Mouse (Mus musculus) limb, embryonic 14.5 days (tissue): ENCODE data around the gene Poll. TPM values are rescaled to one million over a fixed set of nuclear protein-coding genes. Genes with fewer than 3 reads are reported as not detected.
A peak's percentile ranks its signal among the peaks of the same experiment; 100 is the strongest.

Experiments
- ATAC-seq: fragments of 200-750 bp; cut with Nextera tagmentation; 2 replicates; pipeline ENCODE4 v1.8.0; 2017; ENCODE audit warnings: low read depth, moderate number of reproducible peaks, moderate TSS enrichment; ENCODE audit not compliant: low FRiP score
- DNase-seq: peaks from one replicate; pipeline ENCODE4 v3.0.0-alpha.2; 2015; ENCODE audit warnings: low spot score
- H3K27ac ChIP-seq: fragments of 300-500 bp; sonication (generic); replicated peaks from 2 replicates; pipeline ENCODE4 v1.5.1; 2014; ENCODE audit warnings: low read depth, mild to moderate bottlenecking, low read length, moderate library complexity, mixed read lengths
- H3K27me3 ChIP-seq: fragments of 300-500 bp; sonication (generic); 2 replicates; pipeline ENCODE4 v1.6.1; 2014; ENCODE audit warnings: low read length, mixed read lengths; ENCODE audit not compliant: control insufficient read depth, insufficient read depth
- H3K36me3 ChIP-seq: fragments of 300-500 bp; sonication (generic); 2 replicates; pipeline ENCODE4 v1.6.1; 2014; ENCODE audit warnings: mild to moderate bottlenecking, low read length, moderate library complexity, mixed read lengths; ENCODE audit not compliant: control insufficient read depth, insufficient read depth
- H3K4me1 ChIP-seq: fragments of 300-500 bp; sonication (generic); 2 replicates; pipeline ENCODE4 v1.6.1; 2014; ENCODE audit warnings: antibody characterized with exemption, low read length, mixed read lengths; ENCODE audit not compliant: control insufficient read depth, insufficient read depth
- H3K4me2 ChIP-seq: fragments of 300-500 bp; sonication (generic); replicated peaks from 2 replicates; pipeline ENCODE4 v1.6.1; 2014; ENCODE audit warnings: low read depth, mild to moderate bottlenecking, low read length, moderate library complexity; ENCODE audit not compliant: severe bottlenecking
- H3K4me3 ChIP-seq: fragments of 300-500 bp; sonication (generic); replicated peaks from 2 replicates; pipeline ENCODE4 v1.5.1; 2014; ENCODE audit warnings: low read length
- H3K9ac ChIP-seq: fragments of 300-500 bp; sonication (generic); 2 replicates; pipeline ENCODE4 v1.6.1; 2014; ENCODE audit warnings: mild to moderate bottlenecking, low read depth, low read length, moderate library complexity; ENCODE audit not compliant: severe bottlenecking
- H3K9me3 ChIP-seq: fragments of 300-500 bp; sonication (generic); 2 replicates; pipeline ENCODE4 v1.6.1; 2016; ENCODE audit warnings: low read length; ENCODE audit not compliant: control insufficient read depth
- POLR2A ChIP-seq: fragments of 200-500 bp; IDR thresholded peaks from 2 replicates; pipeline ENCODE4 v1.8.0; 2012; ENCODE audit warnings: inconsistent platforms, mild to moderate bottlenecking, moderate library complexity, borderline replicate concordance; ENCODE audit not compliant: insufficient read depth, insufficient read length; ENCODE audit errors: extremely low read depth
- WGBS: fragments of 180-500 bp; shearing (Covaris S2); extraction: QIAGEN DNeasy Blood & Tissue Kit; methylation state at CpG from one replicate; pipeline ENCODE4 v1.1.7; 2014; 5-methylcytosine and 5-hydroxymethylcytosine counted together
- polyA plus RNA-seq, 2 experiments: library from polyadenylated mRNA; depleted of rRNA in 1 of 2; stranded (reverse) in 1 of 2; unstranded in 1 of 2; fragments of >200 nt; fragmentation: Nextera tagmentation in 1 of 2; extraction: Ambion mirVana in 1 of 2; gene quantifications; 2 replicates each; pipeline versions ENCODE4 v1.2.1 to v1.2.3; 2012 to 2014

The Poll gene
- polyA plus RNA-seq, 2 experiments: 12.3 to 12.5 TPM

DNA sequence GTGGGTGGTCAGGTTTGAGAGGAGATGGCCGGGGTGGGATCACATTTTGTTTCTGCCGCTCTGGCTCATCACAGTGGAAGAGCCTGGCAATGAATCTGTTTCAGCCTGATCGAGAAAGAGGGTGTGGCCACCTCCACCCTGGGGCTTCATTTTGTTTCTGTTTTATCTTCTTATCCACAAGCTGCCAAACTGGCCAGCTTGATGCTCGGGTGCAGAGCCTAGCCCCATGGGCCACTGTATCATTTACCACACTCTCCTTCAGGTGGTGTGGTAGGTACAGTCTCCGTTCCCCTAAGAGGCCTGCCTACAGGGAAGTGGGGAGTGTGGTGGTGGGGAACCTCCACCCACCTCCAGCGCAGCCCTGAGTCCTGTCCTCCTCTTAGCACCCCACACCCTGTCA, 12.7 kb upstream of the Poll start:
- Histone ChIP-seq H3K4me2 (no peak overlapping the region), H3K27ac (no peak overlapping the region), H3K36me3 (peaks cover 20% of the 10 kb centered on the region), H3K4me3 (no peak overlapping the region), H3K27me3 (no peaks in the 10 kb centered on the region), H3K9me3 (no peaks in the 10 kb centered on the region), H3K9ac (no peak overlapping the region), H3K4me1 (peaks cover 37% of the 10 kb centered on the region)
- TF ChIP-seq POLR2A: no peak
- ATAC-seq (no peak), DNase-seq (no peak)
- 75% methylated on average over 6 of the region's 6 CpGs for WGBS

DNA sequence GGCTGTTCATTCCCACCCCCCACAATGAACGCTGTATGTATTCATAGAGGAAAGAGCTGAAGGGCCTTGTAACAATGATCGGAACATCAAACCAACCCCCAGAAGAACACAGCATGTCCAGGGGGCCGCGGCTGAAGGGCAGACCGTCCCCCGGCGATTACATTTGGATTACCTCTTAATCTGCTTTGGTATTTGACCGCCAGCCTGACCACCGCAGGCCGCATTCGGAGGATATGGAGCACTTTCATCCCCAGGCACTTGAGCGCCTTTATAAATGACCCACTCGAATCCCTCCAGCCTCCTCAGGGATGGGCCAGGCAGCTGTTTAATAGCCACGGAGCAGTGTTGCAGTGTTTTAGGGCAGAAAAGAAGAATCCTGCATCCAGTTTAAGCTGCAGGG, 7.0 kb upstream of the Poll start:
- Histone ChIP-seq H3K36me3 (peaks cover 1% of the 10 kb centered on the region), H3K9me3 (no peaks in the 10 kb centered on the region), H3K27ac (no peak overlapping the region), H3K9ac (no peak overlapping the region), H3K4me2 (no peak overlapping the region), H3K4me3 (no peak overlapping the region), H3K4me1 (peaks cover 44% of the 10 kb centered on the region), H3K27me3 (no peaks in the 10 kb centered on the region)
- no peak for DNase-seq
- no peak for TF ChIP-seq POLR2A
- no peak for ATAC-seq
- 23% methylated on average over 14 of the region's 14 CpGs for WGBS

DNA sequence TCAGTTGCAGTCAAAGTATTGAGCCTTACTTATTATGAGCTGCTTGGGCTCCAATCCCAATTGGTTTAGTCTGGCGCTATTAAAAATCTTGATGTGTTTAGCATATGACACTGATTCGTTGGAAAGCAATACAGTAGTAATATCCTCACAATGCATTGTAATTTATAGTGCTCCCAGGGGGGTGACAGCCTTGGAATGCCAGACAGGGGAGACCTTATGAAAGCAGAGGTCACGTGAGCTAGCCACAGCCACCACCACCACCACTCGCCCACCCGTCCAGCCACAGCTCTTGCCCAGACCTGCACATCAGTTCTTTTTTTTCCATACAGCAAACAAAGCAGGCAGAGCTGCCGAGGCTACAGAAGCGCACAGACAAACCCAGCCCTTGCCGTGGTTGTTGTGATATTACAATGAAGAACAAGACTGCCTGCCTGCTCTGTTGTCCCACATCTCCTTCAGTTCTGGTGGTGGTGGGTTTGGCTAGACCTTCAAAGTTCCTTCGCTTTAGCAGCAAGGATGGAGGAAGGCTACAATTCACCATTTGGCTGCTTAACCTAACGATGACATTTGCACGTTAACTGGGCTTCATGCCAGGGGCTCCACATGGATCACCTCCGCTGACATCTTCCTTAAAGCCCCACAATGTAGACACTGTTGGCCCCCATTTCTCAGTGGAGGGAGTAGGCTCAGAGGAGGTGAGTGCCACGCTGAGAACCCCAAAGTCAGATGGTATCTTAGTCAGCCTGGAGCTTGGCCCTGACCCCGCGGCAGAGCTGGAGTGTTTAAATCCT, 5.8 kb upstream of the Poll start:
- TF ChIP-seq POLR2A: no peak
- Histone ChIP-seq H3K36me3 (no peaks in the 10 kb centered on the region; the same call in 1 of the 2 replicates), H3K9ac (no peak overlapping the region), H3K4me1 (peaks cover 44% of the 10 kb centered on the region), H3K4me3 (no peak overlapping the region), H3K27me3 (no peaks in the 10 kb centered on the region), H3K27ac (no peak overlapping the region), H3K9me3 (no peaks in the 10 kb centered on the region), H3K4me2 (no peak overlapping the region)
- no peak for DNase-seq
- WGBS: 39% methylated on average over 15 of the region's 15 CpGs
- no peak for ATAC-seq

DNA sequence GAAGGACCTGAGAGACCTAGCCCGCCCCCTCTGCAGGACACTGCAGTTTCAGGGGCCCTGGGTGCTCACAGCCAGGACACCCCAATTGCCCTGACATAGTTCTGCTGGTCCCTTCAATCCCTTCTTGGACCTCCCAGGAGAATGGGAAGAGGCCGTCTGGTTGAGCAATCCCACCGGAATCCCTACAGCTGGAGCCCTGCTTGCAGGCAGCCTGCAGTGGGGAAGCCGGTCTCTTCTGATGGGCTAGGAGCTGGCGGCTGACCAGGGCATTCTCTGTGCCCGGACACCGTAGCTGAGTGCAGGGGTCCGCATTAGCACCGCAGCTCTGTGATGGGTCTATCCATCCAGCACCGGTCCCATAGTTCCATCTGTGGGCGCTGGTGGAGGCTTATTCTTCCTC, 6.2 kb downstream of the Poll start:
- WGBS: 96% methylated on average over 8 of the region's 11 CpGs
- Histone ChIP-seq H3K36me3 (peaks cover 14% of the 10 kb centered on the region), H3K4me3 (no peak overlapping the region), H3K9ac (no peak overlapping the region), H3K4me1 (no peaks in the 10 kb centered on the region), H3K4me2 (no peak overlapping the region), H3K27ac (no peak overlapping the region), H3K27me3 (no peaks in the 10 kb centered on the region), H3K9me3 (no peaks in the 10 kb centered on the region)
- ATAC-seq: no peak
- no peak for DNase-seq
- no peak for TF ChIP-seq POLR2A

DNA sequence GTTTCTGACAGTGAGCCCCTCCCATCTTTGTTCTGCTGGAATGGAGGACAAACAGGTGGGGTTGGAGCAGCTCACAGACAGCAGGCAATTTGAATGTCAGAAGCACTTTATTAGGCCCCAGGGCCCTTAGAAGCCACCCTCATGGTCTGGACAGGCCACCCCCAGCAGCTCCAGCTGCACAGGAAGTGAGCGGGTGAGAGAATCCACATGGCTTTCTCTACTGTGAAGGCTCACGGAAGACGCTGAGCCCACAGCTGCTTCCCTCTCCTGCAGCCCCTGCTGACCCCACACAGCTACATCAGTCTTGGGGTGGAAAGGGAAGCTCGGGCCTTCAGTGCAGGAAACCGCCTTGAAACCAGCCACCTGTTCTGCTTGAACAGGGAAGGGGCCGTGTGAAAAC, 8.1 kb downstream of the Poll start:
- Histone ChIP-seq H3K36me3 (peaks cover 14% of the 10 kb centered on the region), H3K9ac (no peak overlapping the region), H3K9me3 (no peaks in the 10 kb centered on the region), H3K4me3 (no peak overlapping the region), H3K4me1 (no peaks in the 10 kb centered on the region), H3K27ac (no peak overlapping the region), H3K4me2 (no peak overlapping the region), H3K27me3 (no peaks in the 10 kb centered on the region)
- DNase-seq: no peak
- WGBS: 36% methylated on average over 6 of the region's 6 CpGs
- ATAC-seq: peak; percentile 56
- no peak for TF ChIP-seq POLR2A
